Mouse (Mus musculus) erythroblast, embryonic 14.5 days (primary cell): Measurements from ENCODE around the gene Ptpa. TPM values are rescaled to one million over a fixed set of nuclear protein-coding genes. Genes with fewer than 3 reads are reported as not detected.

Experiments used
- H3K27me3 ChIP-seq: 2 replicates; pipeline ENCODE4 v1.6.1; 2012; ENCODE audit warnings: inconsistent platforms; ENCODE audit not compliant: control insufficient read depth
- H3K36me3 ChIP-seq: 2 replicates; pipeline ENCODE4 v1.6.1; 2012; ENCODE audit warnings: mild to moderate bottlenecking, inconsistent platforms; ENCODE audit not compliant: control insufficient read depth
- H3K4me1 ChIP-seq: 2 replicates; pipeline ENCODE4 v1.6.1; 2012; ENCODE audit warnings: inconsistent platforms; ENCODE audit not compliant: control insufficient read depth
- H3K4me3 ChIP-seq: replicated peaks from 2 replicates; pipeline ENCODE3; 2012; ENCODE audit warnings: moderate library complexity, mild to moderate bottlenecking, inconsistent platforms
- H3K9me3 ChIP-seq: 2 replicates; pipeline ENCODE4 v1.6.1; 2012; ENCODE audit warnings: low read length, inconsistent platforms, mixed read lengths; ENCODE audit not compliant: control insufficient read depth
- GATA1 ChIP-seq: IDR thresholded peaks from 2 replicates; pipeline ENCODE4 v1.6.1; 2012; ENCODE audit warnings: low read length, inconsistent platforms, mixed read lengths
- TAL1 ChIP-seq: IDR thresholded peaks from 3 replicates; pipeline ENCODE4 v1.6.1; 2012; ENCODE audit warnings: low read length, inconsistent platforms, mixed read lengths
- polyA plus RNA-seq: library from polyadenylated mRNA; stranded (reverse); fragments of >175 nt; gene quantifications from 2 replicates; pipeline ENCODE4 v1.2.3, GENCODE M21; 2012

The Ptpa gene
- polyA plus RNA-seq, 1 experiment: 150 TPM

GRCm38 (mm10) chr2:30421432-30421831 is 5.6 kb downstream of the Ptpa start:
- Histone ChIP-seq H3K36me3 (peaks cover 73% of the 10 kb centered on the region), H3K4me1 (peaks cover 54% of the 10 kb centered on the region), H3K27me3 (no peaks in the 10 kb centered on the region), H3K4me3 (no peak overlapping the region), H3K9me3 (no peaks in the 10 kb centered on the region)
- TF ChIP-seq TAL1 (no peak), GATA1 (no peak)

- TF ChIP-seq TAL1: no peak
- TF ChIP-seq GATA1: no peak
- H3K36me3 ChIP-seq: peaks cover 85% of the 10 kb centered on the region
These were observed 13.3 kb downstream of the Ptpa start for GRCm38 (mm10) chr2:30429156-30429555.

GRCm38 (mm10) chr2:30435326-30436155 is 19.7 kb downstream of the Ptpa start:
- Histone ChIP-seq H3K4me3 (peak overlapping the region; percentile 31), H3K36me3 (peaks cover 100% of the 10 kb centered on the region)
- TF ChIP-seq GATA1: no peak
- no peak for TF ChIP-seq TAL1

More at GRCm38 (mm10) chr2:30429156-30429555, 13.3 kb downstream of the Ptpa start:
- no peaks in the 10 kb centered on the region for H3K27me3 ChIP-seq
- H3K4me1 ChIP-seq: peaks cover 59% of the 10 kb centered on the region
- H3K9me3 ChIP-seq: no peaks in the 10 kb centered on the region; the same call in 1 of the 2 replicates
- no peak overlapping the region for H3K4me3 ChIP-seq

GRCm38 (mm10) chr2:30436156-30436545 is 20.3 kb downstream of the Ptpa start:
- Histone ChIP-seq H3K4me1 (peaks cover 62% of the 10 kb centered on the region), H3K36me3 (peaks cover 100% of the 10 kb centered on the region)

More at GRCm38 (mm10) chr2:30435326-30436155, 19.7 kb downstream of the Ptpa start:
- Histone ChIP-seq H3K4me1 (peaks cover 62% of the 10 kb centered on the region), H3K27me3 (no peaks in the 10 kb centered on the region; the same call in 1 of the 2 replicates), H3K9me3 (no peaks in the 10 kb centered on the region; the same call in 1 of the 2 replicates)

GRCm38 (mm10) chr2:30436809-30437208 is 21.0 kb downstream of the Ptpa start:
- no peak for TF ChIP-seq TAL1
- TF ChIP-seq GATA1: no peak
- peaks cover 100% of the 10 kb centered on the region for H3K36me3 ChIP-seq

More at GRCm38 (mm10) chr2:30436156-30436545, 20.3 kb downstream of the Ptpa start:
- Histone ChIP-seq H3K27me3 (no peaks in the 10 kb centered on the region; the same call in 1 of the 2 replicates), H3K9me3 (no peaks in the 10 kb centered on the region; the same call in 1 of the 2 replicates), H3K4me3 (no peak overlapping the region)
- TF ChIP-seq GATA1: no peak
- no peak for TF ChIP-seq TAL1

GRCm38 (mm10) chr2:30437791-30438190 is 22.0 kb downstream of the Ptpa start:
- TF ChIP-seq GATA1 (no peak), TAL1 (no peak)
- Histone ChIP-seq H3K36me3 (peaks cover 100% of the 10 kb centered on the region), H3K27me3 (no peaks in the 10 kb centered on the region; the same call in 1 of the 2 replicates), H3K4me3 (no peak overlapping the region), H3K9me3 (no peaks in the 10 kb centered on the region; the same call in 1 of the 2 replicates), H3K4me1 (peaks cover 56% of the 10 kb centered on the region)

More at GRCm38 (mm10) chr2:30436809-30437208, 21.0 kb downstream of the Ptpa start:
- H3K4me3 ChIP-seq: no peak overlapping the region
- H3K9me3 ChIP-seq: no peaks in the 10 kb centered on the region; the same call in 1 of the 2 replicates
- no peaks in the 10 kb centered on the region; the same call in 1 of the 2 replicates for H3K27me3 ChIP-seq
- peaks cover 58% of the 10 kb centered on the region for H3K4me1 ChIP-seq

GRCm38 (mm10) chr2:30439631-30440030 is 23.8 kb downstream of the Ptpa start:
- H3K27me3 ChIP-seq: no peaks in the 10 kb centered on the region; the same call in 1 of the 2 replicates
- peaks cover 39% of the 10 kb centered on the region for H3K4me1 ChIP-seq
- no peaks in the 10 kb centered on the region for H3K9me3 ChIP-seq
- peaks cover 100% of the 10 kb centered on the region for H3K36me3 ChIP-seq
- TF ChIP-seq TAL1: no peak
- no peak for TF ChIP-seq GATA1
- no peak overlapping the region for H3K4me3 ChIP-seq

- peaks cover 33% of the 10 kb centered on the region for H3K4me1 ChIP-seq
- H3K4me3 ChIP-seq: no peak overlapping the region
- no peak for TF ChIP-seq TAL1
- no peak for TF ChIP-seq GATA1
- no peaks in the 10 kb centered on the region; the same call in 1 of the 2 replicates for H3K27me3 ChIP-seq
- H3K9me3 ChIP-seq: no peaks in the 10 kb centered on the region
- H3K36me3 ChIP-seq: peaks cover 100% of the 10 kb centered on the region
These were observed 24.4 kb downstream of the Ptpa start for GRCm38 (mm10) chr2:30440211-30440700.
